Mouse (Mus musculus) MEL-GATA-1-ER (cell line): ENCODE results near the gene Sms.

Experiments
- DNase-seq: peaks from one replicate; pipeline ENCODE4 v3.0.0-alpha.2; 2012; ENCODE audit warnings: low read depth; ENCODE audit errors: extremely low read depth

Sms gene

DNA sequence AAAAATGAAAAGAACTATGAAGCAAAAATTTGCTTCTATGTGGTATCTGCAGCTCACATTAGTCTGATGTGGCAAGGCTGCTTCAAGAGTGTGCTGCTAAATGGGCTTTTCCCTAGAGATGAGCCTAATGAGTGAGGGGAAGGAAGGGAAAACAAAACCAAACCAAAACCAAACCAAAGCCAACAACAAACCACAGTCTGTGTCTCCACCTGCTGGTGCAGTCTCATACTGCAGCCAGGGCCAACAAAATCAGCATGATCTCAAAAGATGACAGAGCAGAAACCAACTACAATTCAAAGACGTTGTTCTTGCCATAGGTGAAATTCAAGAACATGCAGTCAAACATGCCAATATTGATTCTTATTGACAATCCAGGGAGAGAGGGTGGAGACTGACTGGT is 37.7 kb downstream of the Sms start:
- DNase-seq: peak; percentile 30

DNA sequence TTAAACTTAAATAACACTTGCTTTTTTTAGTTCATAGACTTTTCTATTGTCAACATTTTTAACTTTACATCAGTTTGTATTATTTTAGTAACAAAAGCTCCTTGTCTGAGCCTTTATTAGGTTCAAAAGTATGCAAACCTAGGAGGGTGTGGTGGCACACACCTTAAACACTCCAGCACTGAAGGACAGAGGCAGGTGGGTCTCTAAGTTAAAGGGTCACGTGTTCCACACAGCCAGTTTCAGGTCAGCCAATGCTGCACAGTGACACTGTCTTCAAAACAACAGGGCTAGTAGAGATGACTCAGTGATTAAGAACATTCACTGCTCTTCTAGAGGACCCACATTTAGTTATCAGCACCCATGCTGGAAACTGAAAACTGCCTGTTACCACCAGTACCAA is 43.1 kb downstream of the Sms start:
- DNase-seq: no peak

DNA sequence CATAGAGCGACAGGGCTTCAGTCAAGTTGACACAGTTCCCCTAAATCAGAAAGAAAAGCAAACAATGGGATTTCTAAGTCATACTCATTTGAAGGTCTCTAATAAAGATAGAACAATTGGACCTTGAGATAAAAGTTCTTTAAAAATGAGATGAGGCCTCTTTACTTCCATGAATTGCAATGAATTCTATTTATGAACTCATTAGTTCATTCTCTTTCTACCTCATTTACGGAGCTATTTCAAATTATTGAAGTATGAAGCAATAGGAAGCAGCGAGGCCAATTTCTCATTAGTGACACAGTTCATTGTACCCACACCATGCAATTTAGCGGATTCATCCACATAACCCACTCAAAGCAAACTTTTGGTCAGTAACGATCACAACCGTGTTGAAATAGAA is 44.7 kb downstream of the Sms start:
- no peak for DNase-seq

DNA sequence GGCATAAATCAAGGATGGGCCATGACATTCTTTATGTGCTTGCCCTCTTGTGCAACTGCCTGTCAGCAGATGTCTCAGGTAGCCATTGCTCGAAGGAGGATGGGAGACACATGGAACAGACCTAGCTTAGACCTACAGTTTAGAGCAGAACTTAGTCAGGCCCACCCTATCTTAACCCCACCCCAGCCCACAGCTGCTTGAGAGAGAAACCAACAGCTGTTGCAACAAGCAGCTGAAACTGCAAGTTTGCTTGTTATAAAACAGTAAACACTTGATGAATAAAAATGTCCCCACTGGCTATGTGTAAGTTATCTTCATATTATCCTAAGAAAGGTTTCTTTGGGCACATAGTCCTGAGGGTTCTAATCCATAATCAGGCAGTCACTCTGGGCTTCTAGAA is 57.3 kb downstream of the Sms start:
- no peak for DNase-seq

DNA sequence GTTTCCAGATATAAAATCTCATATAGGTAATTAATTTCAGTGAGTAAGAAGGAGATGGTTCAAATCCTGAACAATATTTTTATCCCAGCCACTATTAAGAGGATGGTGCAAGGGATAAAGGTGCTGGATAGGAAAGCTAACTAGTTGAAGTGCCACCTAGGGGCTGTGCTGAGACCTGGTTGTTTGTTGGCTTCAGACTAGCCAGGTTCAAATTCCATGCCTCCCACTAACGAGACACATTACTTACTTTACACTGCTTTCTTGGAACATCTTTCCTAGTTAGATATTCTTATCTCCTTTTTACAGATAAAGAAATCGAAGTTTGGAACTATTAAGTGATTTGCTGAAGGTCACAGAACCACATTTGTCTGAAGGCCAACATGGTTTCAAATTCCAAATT is 72.6 kb downstream of the Sms start:
- DNase-seq: no peak

DNA sequence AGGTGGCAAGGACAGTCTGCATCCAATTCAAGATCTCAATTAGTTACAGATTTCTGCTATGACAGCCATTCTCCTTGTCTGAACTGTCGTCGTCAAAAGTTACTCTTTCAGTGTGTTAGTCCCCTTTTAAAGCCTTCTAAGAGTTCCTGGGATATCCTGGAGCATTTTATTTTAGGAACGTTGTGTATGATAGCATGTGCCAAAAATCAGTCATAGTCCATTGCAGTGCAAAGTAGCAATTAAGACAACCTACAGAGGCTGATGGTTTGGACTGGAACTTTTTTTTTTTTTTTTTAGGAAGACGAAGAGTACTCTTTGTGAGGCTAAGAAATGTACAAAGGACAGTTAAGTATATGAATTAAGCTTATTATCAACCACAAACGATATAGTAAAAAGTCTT is 76.9 kb downstream of the Sms start, which contains the start of gene Phex:
Phex (minus strand) TSS at position 101 of the 400 bp plus-strand sequence.
- no peak for DNase-seq

DNA sequence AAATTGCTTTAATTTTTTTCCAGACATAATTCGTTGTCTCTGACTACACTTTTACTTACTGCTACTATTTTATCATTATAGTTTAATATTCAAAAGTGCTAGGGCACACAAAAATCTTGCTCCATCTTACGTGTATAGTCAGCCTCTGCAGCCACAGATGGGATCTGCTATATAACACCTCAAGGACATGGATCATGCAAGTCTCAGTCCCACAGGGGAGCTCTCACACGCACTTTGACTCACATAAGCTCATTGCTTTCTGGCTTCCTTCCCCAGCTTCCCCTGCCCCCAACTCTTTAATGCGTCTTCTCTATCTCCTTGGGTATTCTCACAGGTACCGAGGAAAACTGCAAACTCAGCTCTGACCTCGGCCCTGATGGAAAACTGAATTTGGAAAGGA is 87.2 kb downstream of the Sms start:
- DNase-seq: no peak
